Mouse (Mus musculus) liver, embryonic 12.5 days (tissue): ENCODE measurements around the gene Wasf3. TPM values are rescaled to one million over a fixed set of nuclear protein-coding genes. Genes with fewer than 3 reads are reported as not detected.

Experiments
- ATAC-seq: fragments of 200-750 bp; cut with Nextera tagmentation; 2 replicates; pipeline ENCODE4 v1.8.0; 2017; ENCODE audit warnings: moderate number of reproducible peaks, mild to moderate bottlenecking, moderate library complexity
- H3K27ac ChIP-seq: fragments of 300-500 bp; sonication (generic); 2 replicates; pipeline ENCODE4 v1.5.1; 2016; ENCODE audit warnings: mild to moderate bottlenecking
- H3K27me3 ChIP-seq: fragments of 300-500 bp; sonication (generic); replicated peaks from 2 replicates; pipeline ENCODE4 v1.6.1; 2016; ENCODE audit warnings: mild to moderate bottlenecking, moderate library complexity
- H3K36me3 ChIP-seq: fragments of 300-500 bp; sonication (generic); 2 replicates; pipeline ENCODE4 v1.6.1; 2016; ENCODE audit warnings: mild to moderate bottlenecking, moderate library complexity
- H3K4me1 ChIP-seq: fragments of 300-500 bp; sonication (generic); 2 replicates; pipeline ENCODE4 v1.6.1; 2016
- H3K4me2 ChIP-seq: fragments of 300-500 bp; sonication (generic); 2 replicates; pipeline ENCODE4 v1.6.1; 2016; ENCODE audit warnings: mild to moderate bottlenecking, moderate library complexity
- H3K4me3 ChIP-seq: fragments of 300-500 bp; sonication (generic); 2 replicates; pipeline ENCODE4 v1.5.1; 2016; ENCODE audit warnings: mild to moderate bottlenecking, moderate library complexity
- H3K9ac ChIP-seq: fragments of 300-500 bp; sonication (generic); 2 replicates; pipeline ENCODE4 v1.6.1; 2016; ENCODE audit warnings: mild to moderate bottlenecking, moderate library complexity
- H3K9me3 ChIP-seq: fragments of 300-500 bp; sonication (generic); replicated peaks from 2 replicates; pipeline ENCODE4 v1.6.1; 2016; ENCODE audit warnings: mild to moderate bottlenecking, moderate library complexity
- WGBS: fragments of 180-500 bp; shearing (Covaris S2); methylation state at CpG from one replicate; pipeline ENCODE4 v1.1.7; 2016; ENCODE audit not compliant: insufficient replicate concordance; 5-methylcytosine and 5-hydroxymethylcytosine counted together
- polyA plus RNA-seq: library from polyadenylated mRNA; unstranded; fragments of >200 nt; fragmentation: Nextera tagmentation; extraction: Ambion mirVana; gene quantifications from 2 replicates; pipeline ENCODE4 v1.2.1, GENCODE M21; 2016

Gene Wasf3
- polyA plus RNA-seq, 1 experiment from 2014 or later, result 0.13 TPM

GRCm38 (mm10) chr5:146403923-146404322, 19.1 kb downstream of the Wasf3 start:
- Histone ChIP-seq H3K4me1 (no peaks in the 10 kb centered on the region), H3K9ac (no peak overlapping the region), H3K4me2 (no peak overlapping the region), H3K27ac (no peak overlapping the region), H3K36me3 (no peaks in the 10 kb centered on the region), H3K9me3 (peaks cover 4% of the 10 kb centered on the region; the same call in 1 of the 2 replicates), H3K27me3 (no peaks in the 10 kb centered on the region), H3K4me3 (no peak overlapping the region)
- ATAC-seq, result no peak
- 37% methylated on average over 2 of the region's 2 CpGs for WGBS

GRCm38 (mm10) chr5:146406133-146406532, 21.3 kb downstream of the Wasf3 start:
- Histone ChIP-seq H3K4me3 (no peak overlapping the region), H3K27ac (no peak overlapping the region), H3K9me3 (peaks cover 4% of the 10 kb centered on the region; the same call in 1 of the 2 replicates), H3K36me3 (no peaks in the 10 kb centered on the region), H3K4me1 (no peaks in the 10 kb centered on the region), H3K4me2 (no peak overlapping the region), H3K27me3 (no peaks in the 10 kb centered on the region), H3K9ac (no peak overlapping the region)
- WGBS, result 70% methylated on average over 1 of the region's 1 CpGs
- ATAC-seq, result no peak

GRCm38 (mm10) chr5:146407791-146408190, 23.0 kb downstream of the Wasf3 start:
- Histone ChIP-seq H3K27me3 (no peaks in the 10 kb centered on the region), H3K27ac (no peak overlapping the region), H3K36me3 (no peaks in the 10 kb centered on the region), H3K4me3 (no peak overlapping the region), H3K9ac (no peak overlapping the region), H3K9me3 (peaks cover 4% of the 10 kb centered on the region; the same call in 1 of the 2 replicates), H3K4me1 (no peaks in the 10 kb centered on the region), H3K4me2 (no peak overlapping the region)
- 57% methylated on average over 3 of the region's 3 CpGs for WGBS
- ATAC-seq, result no peak

GRCm38 (mm10) chr5:146408604-146409003, 23.8 kb downstream of the Wasf3 start:
- no peak overlapping the region for H3K9ac ChIP-seq
- no peak overlapping the region for H3K4me2 ChIP-seq
- no peaks in the 10 kb centered on the region for H3K27me3 ChIP-seq
- no peaks in the 10 kb centered on the region for H3K4me1 ChIP-seq
- no peaks in the 10 kb centered on the region for H3K36me3 ChIP-seq
- 79% methylated on average over 8 of the region's 8 CpGs for WGBS
- no peak overlapping the region for H3K27ac ChIP-seq
- H3K4me3 ChIP-seq, result no peak overlapping the region
- H3K9me3 ChIP-seq, result peaks cover 4% of the 10 kb centered on the region; the same call in 1 of the 2 replicates
- ATAC-seq, result no peak

DNA sequence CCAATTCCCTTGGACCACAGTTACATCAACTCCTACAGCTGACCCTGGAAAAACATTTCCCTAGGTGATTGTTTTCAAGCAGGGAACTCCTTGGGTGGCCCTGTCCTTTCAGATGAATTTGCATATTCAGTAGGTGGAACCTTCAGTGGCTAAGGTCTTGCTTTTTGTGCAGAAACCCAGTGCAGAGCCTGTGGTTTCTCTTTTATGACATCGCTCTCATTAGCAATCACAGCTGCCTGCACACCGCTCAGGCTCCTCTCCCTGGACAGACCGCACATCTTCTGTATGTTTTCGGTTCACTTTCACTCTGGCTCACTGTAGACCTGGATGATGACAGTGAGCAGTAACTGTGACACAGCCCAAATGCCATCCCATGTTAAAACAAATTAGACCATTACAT, 26.0 kb downstream of the Wasf3 start:
- Histone ChIP-seq H3K9me3 (peaks cover 4% of the 10 kb centered on the region; the same call in 1 of the 2 replicates), H3K4me3 (no peak overlapping the region), H3K4me2 (no peak overlapping the region), H3K36me3 (no peaks in the 10 kb centered on the region), H3K27me3 (no peaks in the 10 kb centered on the region), H3K9ac (no peak overlapping the region), H3K4me1 (no peaks in the 10 kb centered on the region), H3K27ac (no peak overlapping the region)
- WGBS, result 88% methylated on average over 4 of the region's 4 CpGs
- no peak for ATAC-seq

GRCm38 (mm10) chr5:146412743-146413430, 28.1 kb downstream of the Wasf3 start:
- H3K27ac ChIP-seq, result no peak overlapping the region
- H3K4me2 ChIP-seq, result no peak overlapping the region
- no peak overlapping the region for H3K9ac ChIP-seq
- no peaks in the 10 kb centered on the region for H3K4me1 ChIP-seq
- H3K9me3 ChIP-seq, result no peaks in the 10 kb centered on the region
- ATAC-seq, result no peak
- 60% methylated on average over 15 of the region's 15 CpGs for WGBS
- H3K36me3 ChIP-seq, result no peaks in the 10 kb centered on the region
- no peaks in the 10 kb centered on the region for H3K27me3 ChIP-seq
- H3K4me3 ChIP-seq, result no peak overlapping the region

- Histone ChIP-seq H3K4me3 (no peak overlapping the region), H3K27me3 (no peaks in the 10 kb centered on the region), H3K4me2 (no peak overlapping the region), H3K27ac (no peak overlapping the region), H3K4me1 (no peaks in the 10 kb centered on the region), H3K9me3 (no peaks in the 10 kb centered on the region), H3K9ac (no peak overlapping the region), H3K36me3 (no peaks in the 10 kb centered on the region)
- WGBS, result 50% methylated on average over 4 of the region's 4 CpGs
- ATAC-seq, result no peak
Observed at GRCm38 (mm10) chr5:146414611-146415010, 29.8 kb downstream of the Wasf3 start.

DNA sequence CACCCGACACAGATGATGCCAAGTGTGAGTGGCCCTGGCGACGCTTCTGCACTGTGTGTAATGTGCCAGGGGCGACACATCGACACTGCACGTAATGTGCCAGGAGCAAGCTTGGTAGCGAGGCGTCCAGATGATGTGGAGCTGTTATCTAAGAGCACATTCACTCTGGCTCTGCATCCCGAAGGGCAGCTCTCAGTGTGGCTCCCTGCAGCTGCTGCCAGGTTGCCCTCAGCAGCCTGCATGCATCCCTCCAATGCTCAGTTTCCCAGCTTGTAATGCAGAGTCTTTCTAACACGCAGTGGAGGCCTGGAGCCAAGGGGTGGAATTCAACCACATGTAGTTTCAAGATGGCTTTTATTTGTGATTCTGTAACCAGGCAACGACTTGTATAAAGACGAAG, 30.4 kb downstream of the Wasf3 start:
- no peaks in the 10 kb centered on the region for H3K9me3 ChIP-seq
- ATAC-seq, result no peak
- no peaks in the 10 kb centered on the region for H3K4me1 ChIP-seq
- H3K27ac ChIP-seq, result no peak overlapping the region
- H3K9ac ChIP-seq, result no peak overlapping the region
- H3K27me3 ChIP-seq, result no peaks in the 10 kb centered on the region
- H3K4me3 ChIP-seq, result no peak overlapping the region
- 72% methylated on average over 12 of the region's 12 CpGs for WGBS
- H3K36me3 ChIP-seq, result no peaks in the 10 kb centered on the region
- H3K4me2 ChIP-seq, result no peak overlapping the region

GRCm38 (mm10) chr5:146416331-146417110, 31.7 kb downstream of the Wasf3 start:
- no peak overlapping the region for H3K27ac ChIP-seq
- H3K36me3 ChIP-seq, result no peaks in the 10 kb centered on the region
- 66% methylated on average over 20 of the region's 20 CpGs for WGBS
- no peak overlapping the region for H3K9ac ChIP-seq
- ATAC-seq, result no peak
- H3K27me3 ChIP-seq, result no peaks in the 10 kb centered on the region
- no peaks in the 10 kb centered on the region for H3K9me3 ChIP-seq
- H3K4me3 ChIP-seq, result no peak overlapping the region
- no peaks in the 10 kb centered on the region for H3K4me1 ChIP-seq
- H3K4me2 ChIP-seq, result no peak overlapping the region

DNA sequence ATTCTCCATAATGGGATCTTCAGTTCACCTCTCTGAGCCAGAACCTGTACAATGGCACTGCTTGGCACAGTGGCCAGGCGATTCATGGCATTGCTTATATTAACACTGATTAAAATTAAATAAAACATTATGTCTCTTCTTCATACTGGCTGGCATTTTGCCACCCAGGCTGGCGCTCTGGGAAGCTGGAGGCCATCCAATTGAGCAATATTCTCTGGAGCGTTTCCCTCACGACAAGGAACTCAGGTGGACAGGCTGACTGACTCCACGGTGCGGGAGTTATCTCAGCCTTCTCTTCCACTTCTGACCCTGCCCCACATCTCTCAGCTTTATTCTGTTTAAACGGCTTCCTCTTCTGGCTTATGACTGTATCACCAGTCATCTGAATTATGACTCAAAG, 33.3 kb downstream of the Wasf3 start:
- H3K9ac ChIP-seq, result no peak overlapping the region
- no peak overlapping the region for H3K27ac ChIP-seq
- H3K4me1 ChIP-seq, result no peaks in the 10 kb centered on the region
- H3K27me3 ChIP-seq, result no peaks in the 10 kb centered on the region
- no peak overlapping the region for H3K4me3 ChIP-seq
- H3K36me3 ChIP-seq, result no peaks in the 10 kb centered on the region
- no peak overlapping the region for H3K4me2 ChIP-seq
- H3K9me3 ChIP-seq, result no peaks in the 10 kb centered on the region
- ATAC-seq, result no peak
- 67% methylated on average over 7 of the region's 7 CpGs for WGBS

GRCm38 (mm10) chr5:146420081-146420480, 35.3 kb downstream of the Wasf3 start:
- Histone ChIP-seq H3K4me3 (no peak overlapping the region), H3K27ac (no peak overlapping the region), H3K27me3 (no peaks in the 10 kb centered on the region), H3K36me3 (no peaks in the 10 kb centered on the region), H3K9ac (no peak overlapping the region), H3K9me3 (no peaks in the 10 kb centered on the region), H3K4me1 (no peaks in the 10 kb centered on the region), H3K4me2 (no peak overlapping the region)
- 0 out of 2 replicates have a peak, but pooled peaks have one; percentile 18 for ATAC-seq
- WGBS, result 59% methylated on average over 1 of the region's 1 CpGs

- 65% methylated on average over 8 of the region's 8 CpGs for WGBS
- no peak overlapping the region for H3K4me3 ChIP-seq
- H3K27me3 ChIP-seq, result no peaks in the 10 kb centered on the region
- H3K36me3 ChIP-seq, result no peaks in the 10 kb centered on the region
- no peak overlapping the region for H3K4me2 ChIP-seq
- H3K27ac ChIP-seq, result no peak overlapping the region
- H3K9ac ChIP-seq, result no peak overlapping the region
- no peaks in the 10 kb centered on the region for H3K4me1 ChIP-seq
- H3K9me3 ChIP-seq, result no peaks in the 10 kb centered on the region
- ATAC-seq, result no peak
Observed at GRCm38 (mm10) chr5:146424711-146425326, 40.0 kb downstream of the Wasf3 start.
